Mouse (Mus musculus) frontal cortex, postnatal 14 days (tissue): Measurements from ENCODE around the gene Gm47969.
"Not testable (repeated sequence)": the region's sequence is repeated elsewhere in the genome, so short reads cannot be mapped to it uniquely, and the experiment has no call there.

Source experiments
- DNase-seq, 2 experiments: peaks; one replicate each; pipeline ENCODE4 v3.0.0; 2022; ENCODE audit warnings: low spot score in 2 of 2

Gm47969 gene

DNA sequence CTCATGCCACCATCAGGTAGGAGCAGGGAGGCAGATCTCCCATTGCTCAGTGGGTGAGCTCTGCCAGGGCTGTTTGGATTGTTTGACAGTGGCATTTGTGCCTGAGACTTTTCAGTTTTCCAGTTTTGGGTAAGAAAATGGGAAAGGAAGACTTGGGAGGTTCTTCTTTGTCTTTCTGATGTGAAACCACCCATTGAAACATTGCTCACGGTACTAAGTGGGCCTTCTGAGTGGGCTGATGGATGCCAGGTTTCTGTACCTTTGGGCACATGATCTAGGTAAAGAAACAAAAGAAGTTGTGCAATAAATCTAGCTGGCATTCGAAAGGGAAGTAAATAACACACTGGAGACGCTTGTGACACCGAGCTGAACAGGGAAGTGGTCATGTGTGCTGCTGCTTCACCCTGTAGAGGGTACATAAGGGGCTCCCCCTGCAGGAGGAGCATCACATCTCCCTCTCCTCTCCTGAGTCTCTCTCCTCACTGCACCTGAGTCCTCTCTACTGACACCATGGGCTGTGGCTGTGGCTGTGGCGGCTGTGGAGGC is at the start of gene Gm47969:
Gene Gm47969 (plus strand): TSS at position 51 of the 546 bp plus-strand sequence.
- no peak for DNase-seq

DNA sequence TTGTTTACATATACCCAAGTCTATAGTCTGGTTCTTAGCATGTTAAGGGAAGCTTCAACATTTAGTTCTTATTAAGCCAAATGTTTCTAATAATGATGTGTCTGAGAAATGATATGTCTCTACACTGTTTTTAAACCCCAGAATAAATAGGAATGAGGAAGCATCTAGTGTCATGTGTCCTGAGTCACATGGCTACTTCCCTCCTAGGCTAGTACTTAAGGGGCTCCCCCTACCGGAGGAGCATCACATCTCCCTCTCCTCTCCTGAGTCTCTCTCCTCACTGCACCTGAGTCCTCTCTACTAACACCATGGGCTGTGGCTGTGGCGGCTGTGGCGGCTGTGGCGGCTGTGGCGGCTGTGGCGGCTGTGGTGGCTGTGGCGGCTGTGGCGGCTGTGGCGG is 44.4 kb upstream of the Gm47969 start, which contains the start of gene Gm47959:
Gene Gm47959 (plus strand): TSS at position 243 of the 400 bp plus-strand sequence.
- DNase-seq = not testable (repeated sequence)

DNA sequence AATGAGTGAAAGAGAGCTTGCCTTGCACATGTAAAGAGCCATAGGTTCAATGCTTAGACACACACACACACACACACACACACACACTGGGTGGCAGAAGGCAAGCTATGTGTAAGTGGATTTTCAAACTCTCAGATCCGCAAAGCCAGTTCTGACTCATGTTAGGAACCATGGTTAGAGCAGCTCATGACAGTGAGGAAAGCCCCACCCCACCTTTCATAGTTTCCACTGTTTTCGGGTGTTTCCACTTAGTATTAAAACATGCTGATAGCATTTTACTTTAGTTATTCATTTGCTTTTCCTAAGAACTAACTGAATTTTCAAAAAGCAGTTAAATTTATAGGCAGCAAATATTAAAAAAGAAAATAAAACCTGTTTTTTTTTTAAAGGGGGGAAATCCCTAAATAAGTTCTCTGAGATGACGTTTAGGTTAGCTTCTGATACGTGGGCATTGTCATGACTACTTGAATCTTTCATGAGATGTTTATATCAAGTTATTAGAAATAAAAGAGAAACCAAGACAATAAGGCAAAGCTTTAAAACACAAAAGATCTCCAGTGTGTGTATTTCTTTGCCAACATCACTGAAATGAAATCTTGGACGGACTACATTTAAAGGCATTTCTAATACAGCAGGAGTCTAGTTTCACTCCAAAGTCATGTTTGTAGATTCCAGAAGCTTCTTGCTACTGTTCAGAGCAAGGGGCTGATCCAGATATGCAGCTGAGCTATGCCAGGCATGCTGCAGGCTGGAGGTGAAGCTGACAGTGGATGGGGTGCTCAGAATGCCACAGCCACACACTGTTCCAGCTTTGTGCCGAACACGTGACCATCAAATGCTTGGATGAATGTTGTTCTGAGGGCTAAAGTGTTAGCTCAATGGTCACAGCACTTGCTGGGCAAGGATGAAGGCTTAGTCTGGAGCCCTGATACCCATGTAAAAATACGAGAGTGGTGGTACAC is 38.2 kb upstream of the Gm47969 start:
- no peak for DNase-seq

DNA sequence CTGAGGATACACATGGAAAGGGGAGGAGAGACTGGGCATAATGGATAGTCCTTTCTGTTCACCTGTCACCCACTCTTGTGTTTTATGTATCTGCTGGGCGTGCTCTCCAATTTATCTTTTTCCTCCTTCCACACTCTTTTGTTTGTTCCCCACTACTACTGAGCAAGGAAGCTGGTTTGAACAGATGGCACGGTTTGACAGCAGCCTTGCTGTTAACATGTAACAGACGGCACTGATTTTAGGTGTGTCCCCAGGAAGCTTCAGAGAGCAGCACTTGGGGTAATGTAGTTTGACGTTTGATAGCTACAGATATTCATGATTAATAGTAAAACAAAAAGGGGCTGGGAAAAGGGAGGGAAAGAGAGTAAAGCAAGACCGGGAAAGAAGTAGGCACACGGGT is 37.3 kb upstream of the Gm47969 start:
- no peak for DNase-seq

DNA sequence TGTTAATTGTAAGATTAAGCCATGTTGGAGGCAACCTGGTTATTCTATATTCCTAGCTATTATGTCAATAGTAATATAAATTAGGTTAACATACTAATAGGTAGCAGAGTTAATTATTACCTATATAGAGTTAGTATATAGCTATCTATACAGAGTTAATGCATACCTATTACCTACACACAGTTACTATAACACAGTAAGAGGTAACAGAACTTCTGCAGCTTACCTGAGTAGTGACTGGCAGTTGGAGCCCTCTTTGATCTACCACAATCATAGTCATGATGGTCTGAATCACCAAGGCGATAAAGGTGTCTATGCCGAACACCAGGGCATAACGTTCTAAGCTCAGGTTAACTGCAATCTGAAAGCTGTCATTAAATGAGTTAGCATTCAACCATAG is 30.3 kb upstream of the Gm47969 start:
- DNase-seq = no peak

DNA sequence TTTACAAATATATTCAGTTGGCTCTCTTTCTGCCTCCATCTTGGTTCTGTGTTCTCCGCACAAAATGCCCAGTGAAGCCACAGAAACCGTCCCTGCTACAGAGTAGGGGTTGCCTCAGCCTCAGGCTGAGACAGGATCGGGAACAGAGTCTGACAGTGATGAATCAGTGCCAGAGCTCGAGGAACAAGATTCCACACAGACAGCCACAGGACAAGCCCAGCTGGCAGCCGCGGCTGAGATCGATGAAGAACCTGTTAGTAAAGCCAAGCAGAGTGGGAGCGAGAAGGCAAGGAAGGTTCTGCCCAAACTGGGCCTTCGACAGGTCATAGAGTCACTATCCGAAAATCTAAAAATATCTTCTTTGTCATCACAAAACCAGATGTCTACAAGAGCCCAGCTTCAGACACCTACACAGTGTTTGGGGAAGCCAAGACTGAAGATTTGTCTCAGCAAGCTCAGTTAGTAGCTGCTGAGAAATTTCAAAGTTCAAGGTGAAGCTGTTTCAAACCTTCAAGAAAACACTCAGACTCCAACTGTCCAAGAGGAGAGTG is 29.3 kb upstream of the Gm47969 start:
- DNase-seq = no peak

DNA sequence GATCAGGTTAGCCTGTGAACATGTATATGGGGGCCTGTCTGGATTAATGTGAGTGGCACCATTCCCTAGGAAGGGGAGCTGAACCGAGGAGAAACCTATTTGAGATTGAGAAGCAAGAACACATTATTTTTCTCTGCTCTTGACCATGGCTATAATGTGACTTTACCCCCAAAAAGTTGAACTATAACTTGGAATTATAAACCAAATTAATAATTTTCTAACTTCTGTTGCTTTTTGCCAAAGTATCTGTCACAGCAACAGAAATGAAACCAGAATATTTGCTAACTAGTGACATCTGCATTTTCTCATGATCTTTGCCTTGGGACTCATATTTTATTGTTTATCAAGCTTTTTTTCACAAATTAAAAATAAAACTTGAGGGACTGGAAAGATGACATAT is 28.2 kb upstream of the Gm47969 start:
- no peak for DNase-seq

DNA sequence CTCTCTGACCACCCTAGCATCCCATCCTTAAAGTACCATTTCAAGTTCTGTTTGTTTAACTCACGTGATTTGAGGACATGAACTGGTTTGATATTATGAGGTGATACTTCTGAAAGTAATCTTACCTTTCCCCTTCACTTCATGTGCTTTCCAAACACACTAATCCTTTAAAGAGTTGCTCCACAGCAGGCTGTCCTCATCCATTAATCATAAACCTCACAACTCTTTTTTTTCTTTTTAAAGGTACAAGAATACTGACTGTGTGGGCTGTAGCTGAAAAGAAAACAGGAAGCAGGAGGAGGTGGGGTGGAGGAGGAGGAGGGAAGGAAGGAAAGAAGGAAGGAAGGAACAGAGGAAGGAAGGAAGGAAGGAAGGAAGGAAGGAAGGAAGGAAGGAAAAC is 12.8 kb upstream of the Gm47969 start:
- DNase-seq = no peak

DNA sequence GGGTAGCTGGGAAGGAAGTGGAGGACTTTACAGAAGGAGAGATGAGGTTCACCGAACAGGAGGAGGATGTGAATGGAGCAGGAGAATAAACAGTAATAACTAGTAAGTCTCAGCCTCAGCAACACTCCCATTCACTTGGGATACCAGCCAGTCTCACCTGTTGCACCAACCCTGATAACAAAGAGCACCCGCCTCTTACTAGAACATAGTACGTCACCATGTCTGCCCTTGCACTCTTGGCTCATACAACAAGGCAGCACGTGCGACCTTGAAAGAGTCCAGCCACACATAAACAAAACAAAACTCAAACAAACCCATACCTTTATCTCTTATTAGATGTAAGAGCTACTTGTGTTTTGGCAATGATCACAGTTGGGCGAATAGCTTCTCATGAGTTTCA is 12.2 kb upstream of the Gm47969 start:
- DNase-seq = no peak

DNA sequence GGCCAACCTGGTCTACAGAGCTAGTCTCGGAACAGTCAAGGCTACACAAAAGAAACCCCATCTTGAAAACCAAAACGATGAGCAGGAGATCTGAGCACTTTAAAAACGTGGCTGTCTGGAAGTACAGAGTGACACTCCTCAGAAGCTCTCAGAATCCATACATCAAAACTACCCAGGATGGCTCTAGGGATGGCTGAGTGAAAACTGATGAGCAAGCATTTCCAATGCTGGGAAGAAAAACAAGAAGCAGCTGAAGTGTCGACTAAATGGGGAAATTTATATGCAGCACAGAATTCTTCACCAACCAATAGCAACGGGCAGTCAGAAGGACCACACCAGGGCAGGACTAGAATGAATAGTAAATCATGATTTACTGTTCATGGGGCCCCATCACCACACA is 10.2 kb upstream of the Gm47969 start:
- no peak for DNase-seq

DNA sequence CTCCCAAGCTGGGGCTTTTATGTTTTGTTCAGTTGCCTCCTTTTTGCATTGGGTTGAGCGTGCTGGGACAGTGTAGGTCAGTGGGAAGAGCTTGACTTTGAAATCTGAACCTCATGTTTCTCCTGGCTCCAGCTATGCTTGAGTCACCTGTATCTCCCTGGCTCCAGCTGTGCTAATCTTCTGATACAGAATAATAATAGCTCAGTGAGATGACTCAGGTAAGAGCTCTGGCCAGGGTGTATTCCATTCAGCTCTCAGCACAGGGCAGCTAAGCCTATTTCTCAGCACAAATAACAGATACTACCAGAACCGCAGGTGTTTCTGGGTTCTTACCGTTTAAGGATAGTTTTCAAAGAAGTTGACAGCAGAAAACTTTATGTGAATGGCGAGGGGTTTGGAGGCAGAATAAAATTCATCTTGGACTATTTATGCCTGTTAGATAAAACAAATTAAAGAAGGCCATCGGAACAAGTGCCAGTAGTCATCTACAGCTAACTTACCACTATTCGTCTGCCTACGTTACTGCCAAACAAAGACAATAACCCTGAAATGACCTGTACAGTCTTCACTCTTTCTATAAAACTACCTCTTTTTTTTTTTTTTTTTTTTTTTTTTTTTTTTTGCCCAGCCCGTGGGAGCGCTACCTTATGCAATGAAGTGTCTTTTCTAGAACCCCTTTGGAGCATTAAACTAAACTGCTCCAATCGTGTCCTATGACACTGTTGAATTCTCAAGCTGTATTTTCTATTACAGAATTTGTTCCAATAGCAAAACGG is 7.7 kb upstream of the Gm47969 start:
- DNase-seq = no peak

DNA sequence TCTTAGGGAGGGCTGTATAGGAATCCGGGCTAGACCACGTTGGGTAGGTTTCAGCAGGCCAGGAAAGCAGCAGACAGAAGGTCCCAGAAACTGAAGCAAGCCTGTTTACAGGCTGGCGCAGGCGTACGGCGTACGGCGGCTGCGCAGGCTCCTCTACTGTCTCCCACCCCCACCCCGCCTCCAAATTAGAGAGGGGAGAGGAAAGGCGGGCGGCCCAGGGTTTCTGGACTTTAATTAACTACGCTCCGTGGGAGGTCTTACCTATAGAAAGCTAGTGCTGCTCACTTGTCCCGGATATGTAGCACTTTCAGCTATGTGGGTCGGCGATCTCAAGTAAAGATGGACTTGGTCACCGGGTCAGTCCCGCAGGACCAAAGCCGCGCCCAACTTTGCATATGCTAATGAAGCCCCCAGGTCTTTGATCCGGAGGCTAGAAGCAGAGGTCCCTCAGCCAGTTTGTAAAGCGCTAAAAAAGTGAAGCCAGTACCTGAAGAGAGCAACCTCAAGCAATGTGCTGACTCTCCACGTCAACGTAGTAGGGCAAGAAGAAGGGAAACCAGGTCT is 6.5 kb upstream of the Gm47969 start, which contains the start of gene Slc19a3:
Gene Slc19a3 (minus strand): TSS at position 340 of the 564 bp plus-strand sequence.
- peak in 1 of 2 experiments; percentile 8 for DNase-seq

DNA sequence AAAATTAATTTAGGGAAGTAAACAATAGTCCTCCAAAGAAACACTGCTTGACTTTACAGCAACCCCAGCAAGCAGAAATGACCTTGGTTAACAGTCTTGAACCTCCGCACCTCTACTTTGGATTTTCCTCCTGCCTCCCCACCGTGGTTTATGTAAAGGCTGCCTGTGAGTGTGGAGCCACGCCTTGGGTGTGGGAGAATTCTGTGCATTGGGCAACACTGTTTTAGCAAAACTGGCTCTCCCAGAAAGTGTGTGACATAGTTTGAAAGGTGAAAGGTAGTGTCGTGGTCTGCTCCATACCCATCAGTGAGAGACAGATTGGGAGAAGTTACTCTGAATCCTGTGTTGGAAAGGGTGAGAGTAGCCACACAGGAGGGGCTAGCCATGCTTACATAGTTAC is 5.7 kb upstream of the Gm47969 start:
- DNase-seq = no peak

DNA sequence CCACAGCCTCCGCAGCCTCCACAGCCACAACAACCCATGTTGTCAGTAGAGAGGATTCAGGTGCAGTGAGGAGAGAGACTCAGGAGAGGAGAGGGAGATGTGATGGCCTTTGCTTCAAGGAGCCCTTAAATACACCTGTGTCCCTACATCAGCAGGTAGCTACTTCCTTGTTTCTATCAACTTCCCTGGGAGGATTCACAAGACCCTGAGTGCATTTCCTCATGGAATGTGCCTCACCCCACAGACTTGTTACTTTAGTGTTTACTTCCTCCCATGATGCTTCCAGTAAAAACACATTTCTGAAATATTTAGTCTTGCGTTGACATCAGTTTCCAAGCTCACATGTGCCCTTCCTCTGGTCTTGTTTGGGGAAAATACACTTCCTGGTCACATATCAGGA is 2.4 kb upstream of the Gm47969 start, which contains the start of gene Krtap28-10:
Gene Krtap28-10 (minus strand): TSS at position 101 of the 400 bp plus-strand sequence.
- no peak for DNase-seq

DNA sequence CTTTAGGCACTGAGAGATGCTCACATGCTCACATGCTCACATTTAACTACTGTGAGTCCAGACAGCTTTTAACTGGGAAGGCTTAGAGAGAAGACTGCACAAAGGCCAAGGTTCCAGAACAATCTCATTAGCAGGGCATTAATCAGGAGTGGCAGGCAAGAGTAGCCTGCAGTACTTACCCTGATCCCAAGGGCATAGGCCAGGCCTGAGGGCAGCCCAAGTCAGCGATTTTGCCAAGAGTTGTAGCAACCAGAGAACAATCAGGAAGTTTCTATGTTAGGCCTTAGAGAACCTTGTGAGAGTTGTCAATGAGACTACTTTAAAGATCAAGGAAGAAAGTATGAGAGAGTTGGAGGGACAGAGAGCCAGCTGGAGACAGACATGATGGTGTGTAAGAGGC is 13.7 kb downstream of the Gm47969 start:
- no peak for DNase-seq

DNA sequence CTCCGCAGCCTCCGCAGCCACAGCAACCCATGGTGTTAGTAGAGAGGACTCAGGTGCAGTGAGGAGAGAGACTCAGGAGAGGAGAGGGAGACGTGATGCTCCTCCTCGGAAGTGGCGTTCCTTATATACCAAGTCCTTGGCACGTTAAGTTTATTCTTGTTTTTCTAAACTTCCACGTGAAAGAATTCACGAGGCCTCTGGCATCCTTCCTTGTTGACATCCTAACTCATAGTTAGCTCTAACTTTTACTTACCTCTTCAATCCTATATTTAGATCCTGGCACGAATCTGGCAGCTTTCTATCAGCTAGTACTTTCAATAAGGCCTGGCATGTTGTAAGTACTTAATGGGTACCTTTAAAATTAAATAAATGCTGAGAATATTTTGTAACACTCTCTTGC is 14.5 kb downstream of the Gm47969 start, which contains the start of gene A030005K14Rik:
Gene A030005K14Rik (minus strand): TSS at position 101 of the 400 bp plus-strand sequence.
- no peak for DNase-seq

DNA sequence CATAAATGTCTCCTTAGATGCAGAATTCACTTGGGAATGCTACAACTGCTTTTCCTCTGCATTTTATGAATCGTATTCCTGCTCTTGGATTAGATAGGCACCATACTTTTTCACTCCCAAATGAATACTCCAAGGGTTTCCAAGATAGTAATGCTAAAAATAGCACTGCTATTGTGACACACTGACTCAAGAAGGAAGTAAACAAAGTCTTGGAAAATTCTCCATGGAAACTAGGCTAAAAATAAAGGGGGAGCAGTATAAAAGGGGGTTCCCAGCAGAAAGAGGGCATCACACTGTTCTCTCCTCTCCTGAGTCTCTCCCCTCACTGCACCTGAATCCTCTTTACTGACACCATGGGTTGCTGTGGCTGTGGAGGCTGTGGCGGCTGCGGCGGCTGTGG is 15.9 kb downstream of the Gm47969 start, which contains the start of gene Krtap28-13:
Gene Krtap28-13 (plus strand): TSS at position 288 of the 400 bp plus-strand sequence.
- DNase-seq = no peak

DNA sequence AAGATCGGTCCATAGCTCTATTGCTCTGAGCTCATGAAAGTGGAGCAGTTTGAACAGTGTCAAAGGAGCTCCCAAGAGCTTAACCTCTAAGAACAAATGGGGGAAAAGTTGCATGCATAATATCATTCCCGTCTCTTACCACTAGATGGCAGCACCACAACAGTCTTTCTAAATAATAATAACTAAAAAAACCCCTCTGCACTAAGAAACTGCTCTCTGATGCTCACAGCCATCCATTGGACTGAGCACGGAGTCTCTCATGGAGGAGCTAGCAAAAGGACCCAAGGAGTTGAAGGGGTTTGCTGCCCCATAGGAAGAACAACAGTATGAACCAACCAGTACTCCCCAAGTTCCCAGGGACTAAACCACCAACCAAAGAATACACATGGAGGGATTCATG is 20.1 kb downstream of the Gm47969 start:
- DNase-seq = no peak

DNA sequence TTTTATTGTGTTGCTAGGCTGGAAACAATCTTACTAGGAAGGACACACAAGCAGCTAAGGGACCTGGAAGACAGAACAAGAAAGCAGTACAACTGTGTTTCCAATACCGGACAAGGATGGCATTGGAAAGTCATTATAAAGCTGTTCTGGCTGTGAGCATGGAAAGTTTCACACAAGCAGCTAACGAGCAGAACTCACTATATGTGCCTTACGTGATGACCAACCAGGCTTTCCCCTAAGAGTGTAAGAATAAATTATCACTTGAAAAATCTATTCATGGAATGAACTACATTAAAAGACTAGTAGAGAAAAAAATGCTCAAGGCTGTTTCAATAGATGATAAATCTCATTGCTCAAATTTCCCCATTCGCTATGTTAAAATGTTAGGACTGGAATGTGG is 21.8 kb downstream of the Gm47969 start:
- no peak for DNase-seq

DNA sequence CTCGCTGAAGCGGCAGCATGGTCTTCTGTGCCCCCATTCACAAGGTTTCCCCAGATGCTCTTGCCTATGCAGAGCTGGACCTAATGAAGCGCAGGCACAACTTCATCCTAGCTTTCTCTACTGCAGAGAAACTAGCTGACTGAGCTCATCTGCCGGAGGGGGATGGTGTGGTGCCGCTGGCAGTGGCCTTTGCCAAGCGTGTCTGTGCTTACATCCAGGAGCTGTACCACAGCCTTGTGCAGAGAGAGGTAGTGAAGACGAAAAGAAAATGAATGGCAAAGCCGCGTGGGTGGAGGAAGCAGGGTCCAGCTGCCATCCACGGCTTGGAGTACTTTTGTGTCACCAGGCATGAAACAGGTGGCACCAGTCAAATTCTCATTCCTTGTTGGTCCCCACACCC is 22.5 kb downstream of the Gm47969 start:
- no peak for DNase-seq

DNA sequence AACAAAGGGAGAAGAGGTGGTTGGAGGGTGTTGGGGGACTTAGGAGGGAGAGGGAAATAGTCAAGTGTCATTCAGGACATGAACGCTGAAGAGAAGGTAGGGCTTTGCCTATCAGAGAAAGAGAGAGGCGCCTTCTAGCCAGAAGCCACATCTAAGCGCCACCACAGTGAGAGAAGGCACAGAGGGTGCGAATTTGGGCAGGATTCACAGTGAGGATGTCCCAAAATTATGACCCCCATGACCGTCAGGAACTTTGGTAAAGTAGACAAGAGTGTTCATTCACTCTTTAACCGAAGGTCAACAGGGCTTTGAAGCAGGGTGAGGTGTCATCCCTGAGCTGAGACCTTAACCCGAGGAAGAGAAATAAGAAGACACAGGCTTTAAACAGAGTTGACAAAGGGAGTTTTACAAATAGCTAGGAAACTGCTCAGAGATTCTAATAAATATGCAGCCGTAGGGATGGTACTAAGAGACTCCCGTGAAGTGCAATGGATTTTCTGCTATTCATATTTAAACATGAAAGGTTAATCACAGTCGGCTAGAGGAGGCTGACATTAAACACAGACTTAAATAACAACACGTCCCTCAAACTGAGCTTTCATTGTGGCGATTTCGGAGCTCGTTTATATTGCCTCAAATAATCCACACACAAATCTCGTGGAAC is 30.9 kb downstream of the Gm47969 start:
- DNase-seq = no peak
